Mouse (Mus musculus) neural tube, embryonic 11.5 days (tissue): ENCODE data around the gene Arvcf. TPM values are rescaled to one million over a fixed set of nuclear protein-coding genes. Genes with fewer than 3 reads are reported as not detected.

ENCODE experiments used
- ATAC-seq: fragments of 200-750 bp; cut with Nextera tagmentation; 2 replicates; pipeline ENCODE4 v1.8.0; 2017; ENCODE audit warnings: moderate number of reproducible peaks, mild to moderate bottlenecking, moderate TSS enrichment, moderate library complexity; ENCODE audit not compliant: insufficient read depth, low FRiP score, low TSS enrichment
- DNase-seq: peaks from one replicate; pipeline ENCODE4 v3.0.0-alpha.2; 2015; ENCODE audit warnings: low spot score
- H3K27ac ChIP-seq: fragments of 300-500 bp; sonication (generic); 2 replicates; pipeline ENCODE4 v1.5.1; 2014; ENCODE audit warnings: low read depth, mild to moderate bottlenecking, low read length
- H3K27me3 ChIP-seq: fragments of 300-500 bp; sonication (generic); 2 replicates; pipeline ENCODE4 v1.6.1; 2014; ENCODE audit warnings: mild to moderate bottlenecking, low read length, mixed read lengths; ENCODE audit not compliant: control insufficient read depth, insufficient read depth
- H3K36me3 ChIP-seq: fragments of 300-500 bp; sonication (generic); 2 replicates; pipeline ENCODE4 v1.6.1; 2014; ENCODE audit warnings: mild to moderate bottlenecking, low read length, moderate library complexity, mixed read lengths; ENCODE audit not compliant: control insufficient read depth, insufficient read depth
- H3K4me1 ChIP-seq: fragments of 300-500 bp; sonication (generic); 2 replicates; pipeline ENCODE4 v1.6.1; 2014; ENCODE audit warnings: low read length, mixed read lengths; ENCODE audit not compliant: control insufficient read depth, insufficient read depth
- H3K4me2 ChIP-seq: fragments of 300-500 bp; sonication (generic); 2 replicates; pipeline ENCODE4 v1.6.1; 2014; ENCODE audit warnings: low read depth, mild to moderate bottlenecking, moderate library complexity
- H3K4me3 ChIP-seq: fragments of 300-500 bp; sonication (generic); 2 replicates; pipeline ENCODE4 v1.5.1; 2014; ENCODE audit warnings: low read depth, low read length
- H3K9ac ChIP-seq: fragments of 300-500 bp; sonication (generic); 2 replicates; pipeline ENCODE4 v1.6.1; 2014; ENCODE audit warnings: mild to moderate bottlenecking, low read length
- H3K9me3 ChIP-seq: fragments of 300-500 bp; sonication (generic); 2 replicates; pipeline ENCODE4 v1.6.1; 2016; ENCODE audit warnings: low read length; ENCODE audit not compliant: control insufficient read depth
- WGBS: fragments of 180-500 bp; shearing (Covaris S2); extraction: QIAGEN DNeasy Blood & Tissue Kit; methylation state at CpG from one replicate; pipeline ENCODE4 v1.1.7; 2014; 5-methylcytosine and 5-hydroxymethylcytosine counted together
- polyA plus RNA-seq: library from polyadenylated mRNA; unstranded; fragments of >200 nt; fragmentation: Nextera tagmentation; extraction: Ambion mirVana; gene quantifications from 2 replicates; pipeline ENCODE4 v1.2.1, GENCODE M21; 2014

Arvcf gene
- polyA plus RNA-seq, 1 experiment from 2014 or later: 81.6 TPM

- Histone ChIP-seq H3K4me3 (no peak overlapping the region), H3K27ac (no peak overlapping the region), H3K4me1 (no peaks in the 10 kb centered on the region), H3K9ac (no peak overlapping the region), H3K9me3 (no peaks in the 10 kb centered on the region), H3K4me2 (no peak overlapping the region), H3K27me3 (no peaks in the 10 kb centered on the region), H3K36me3 (peaks cover 4% of the 10 kb centered on the region; the same call in 1 of the 2 replicates)
- DNase-seq: no peak
- WGBS: 84% methylated on average over 7 of the region's 7 CpGs
- no peak for ATAC-seq
Measured at GRCm38 (mm10) chr16:18413032-18413816, 65.2 kb downstream of the Arvcf start.

- WGBS: 68% methylated on average over 18 of the region's 18 CpGs
- Histone ChIP-seq H3K36me3 (no peaks in the 10 kb centered on the region; the same call in 1 of the 2 replicates), H3K4me1 (no peaks in the 10 kb centered on the region), H3K4me2 (no peak overlapping the region), H3K4me3 (no peak overlapping the region), H3K27me3 (no peaks in the 10 kb centered on the region), H3K9ac (no peak overlapping the region), H3K27ac (0 out of 2 replicates have a peak overlapping the region, but pooled peaks have one; percentile 44), H3K9me3 (no peaks in the 10 kb centered on the region)
- DNase-seq (no peak), ATAC-seq (no peak)
Measured at GRCm38 (mm10) chr16:18416094-18416761, 68.2 kb downstream of the Arvcf start.

GRCm38 (mm10) chr16:18416837-18417236 is 68.9 kb downstream of the Arvcf start:
- Histone ChIP-seq H3K36me3 (no peaks in the 10 kb centered on the region; the same call in 1 of the 2 replicates), H3K27me3 (no peaks in the 10 kb centered on the region), H3K4me1 (no peaks in the 10 kb centered on the region), H3K4me2 (no peak overlapping the region), H3K4me3 (no peak overlapping the region), H3K9me3 (no peaks in the 10 kb centered on the region), H3K27ac (no peak overlapping the region), H3K9ac (no peak overlapping the region)
- DNase-seq (no peak), ATAC-seq (no peak)
- 76% methylated on average over 3 of the region's 3 CpGs for WGBS

GRCm38 (mm10) chr16:18417491-18417890 is 69.5 kb downstream of the Arvcf start:
- no peak overlapping the region for H3K4me3 ChIP-seq
- H3K36me3 ChIP-seq: no peaks in the 10 kb centered on the region; the same call in 1 of the 2 replicates
- no peaks in the 10 kb centered on the region for H3K4me1 ChIP-seq
- H3K27me3 ChIP-seq: no peaks in the 10 kb centered on the region
- ATAC-seq (no peak), DNase-seq (no peak)
- H3K27ac ChIP-seq: no peak overlapping the region
- H3K4me2 ChIP-seq: no peak overlapping the region
- no peaks in the 10 kb centered on the region for H3K9me3 ChIP-seq
- WGBS: 89% methylated on average over 5 of the region's 5 CpGs
- H3K9ac ChIP-seq: no peak overlapping the region

GRCm38 (mm10) chr16:18418756-18419602 is 71.0 kb downstream of the Arvcf start:
- H3K9ac ChIP-seq: no peak overlapping the region
- DNase-seq: no peak
- no peak overlapping the region for H3K27ac ChIP-seq
- no peak overlapping the region for H3K4me2 ChIP-seq
- ATAC-seq: no peak
- no peak overlapping the region for H3K4me3 ChIP-seq
- no peaks in the 10 kb centered on the region for H3K27me3 ChIP-seq
- no peaks in the 10 kb centered on the region for H3K9me3 ChIP-seq
- WGBS: 90% methylated on average over 4 of the region's 4 CpGs
- no peaks in the 10 kb centered on the region for H3K4me1 ChIP-seq
- H3K36me3 ChIP-seq: no peaks in the 10 kb centered on the region; the same call in 1 of the 2 replicates

GRCm38 (mm10) chr16:18419603-18420026 is 71.6 kb downstream of the Arvcf start:
- DNase-seq (no peak), ATAC-seq (no peak)
- no peaks in the 10 kb centered on the region for H3K27me3 ChIP-seq
- WGBS: 75% methylated on average over 1 of the region's 1 CpGs
- no peaks in the 10 kb centered on the region for H3K9me3 ChIP-seq
- H3K4me1 ChIP-seq: no peaks in the 10 kb centered on the region
- no peak overlapping the region for H3K4me2 ChIP-seq
- H3K27ac ChIP-seq: no peak overlapping the region
- no peak overlapping the region for H3K4me3 ChIP-seq
- no peak overlapping the region for H3K9ac ChIP-seq
- H3K36me3 ChIP-seq: no peaks in the 10 kb centered on the region; the same call in 1 of the 2 replicates

GRCm38 (mm10) chr16:18420571-18420970 is 72.6 kb downstream of the Arvcf start:
- Histone ChIP-seq H3K27me3 (no peaks in the 10 kb centered on the region), H3K27ac (no peak overlapping the region), H3K4me1 (peaks cover 4% of the 10 kb centered on the region), H3K4me2 (no peak overlapping the region), H3K9me3 (no peaks in the 10 kb centered on the region), H3K4me3 (no peak overlapping the region), H3K36me3 (no peaks in the 10 kb centered on the region; the same call in 1 of the 2 replicates), H3K9ac (no peak overlapping the region)
- 69% methylated on average over 3 of the region's 3 CpGs for WGBS
- DNase-seq (no peak), ATAC-seq (no peak)

GRCm38 (mm10) chr16:18423203-18423914 is 75.4 kb downstream of the Arvcf start:
- H3K36me3 ChIP-seq: no peaks in the 10 kb centered on the region
- H3K9me3 ChIP-seq: no peaks in the 10 kb centered on the region
- DNase-seq (no peak), ATAC-seq (no peak)
- no peak overlapping the region for H3K4me2 ChIP-seq
- no peaks in the 10 kb centered on the region for H3K27me3 ChIP-seq
- H3K4me1 ChIP-seq: peaks cover 12% of the 10 kb centered on the region
- H3K4me3 ChIP-seq: no peak overlapping the region
- 86% methylated on average over 7 of the region's 7 CpGs for WGBS
- H3K9ac ChIP-seq: no peak overlapping the region
- H3K27ac ChIP-seq: no peak overlapping the region
